Mouse (Mus musculus) urinary bladder, adult 18-20 months (tissue): ENCODE measurements around the gene Slamf9.

Experiments used
- DNase-seq, 2 experiments: peaks; one replicate each; pipeline ENCODE4 v3.0.0; 2022; ENCODE audit warnings: low spot score in 2 of 2, mixed read lengths in 2 of 2

Gene Slamf9

DNA sequence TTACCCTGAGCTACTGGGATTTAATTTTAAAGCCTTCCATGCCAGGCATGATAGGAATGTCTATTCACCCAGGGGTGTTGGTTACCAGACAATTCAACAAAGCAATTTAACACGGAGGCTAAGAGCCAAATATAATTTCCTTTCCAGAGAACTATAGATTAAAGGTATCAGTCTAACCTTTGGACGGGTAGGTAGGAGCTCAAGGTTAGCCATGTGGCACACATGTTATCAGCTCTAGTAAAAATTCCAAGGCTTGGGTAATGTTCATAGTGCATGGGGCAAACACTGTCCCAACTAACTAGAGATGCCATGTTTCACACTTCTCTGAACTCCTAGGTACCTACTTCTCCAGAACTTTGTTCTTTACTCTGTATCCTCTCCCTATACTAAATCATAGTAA lies 13.6 kb upstream of the Slamf9 start:
- no peak for DNase-seq

DNA sequence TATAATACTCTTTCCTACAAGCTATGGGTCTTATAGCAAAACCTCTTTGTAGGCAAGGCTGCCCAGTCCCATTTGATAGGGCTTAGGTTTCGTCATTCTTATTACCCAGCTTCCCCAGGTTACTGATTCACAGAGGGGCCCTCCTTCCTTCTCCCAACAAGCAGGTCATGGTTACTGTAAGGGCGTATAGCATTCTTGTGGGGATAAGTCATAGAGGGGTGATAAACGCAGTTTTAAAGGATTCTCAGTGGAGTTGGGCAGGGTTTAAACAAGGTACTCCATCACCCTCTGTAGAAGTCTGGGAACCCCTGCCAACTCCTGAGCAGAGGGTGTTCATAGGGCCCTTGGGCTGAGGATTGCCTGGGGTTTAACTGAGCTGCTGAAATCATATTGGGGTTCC lies 12.6 kb upstream of the Slamf9 start:
- no peak for DNase-seq

DNA sequence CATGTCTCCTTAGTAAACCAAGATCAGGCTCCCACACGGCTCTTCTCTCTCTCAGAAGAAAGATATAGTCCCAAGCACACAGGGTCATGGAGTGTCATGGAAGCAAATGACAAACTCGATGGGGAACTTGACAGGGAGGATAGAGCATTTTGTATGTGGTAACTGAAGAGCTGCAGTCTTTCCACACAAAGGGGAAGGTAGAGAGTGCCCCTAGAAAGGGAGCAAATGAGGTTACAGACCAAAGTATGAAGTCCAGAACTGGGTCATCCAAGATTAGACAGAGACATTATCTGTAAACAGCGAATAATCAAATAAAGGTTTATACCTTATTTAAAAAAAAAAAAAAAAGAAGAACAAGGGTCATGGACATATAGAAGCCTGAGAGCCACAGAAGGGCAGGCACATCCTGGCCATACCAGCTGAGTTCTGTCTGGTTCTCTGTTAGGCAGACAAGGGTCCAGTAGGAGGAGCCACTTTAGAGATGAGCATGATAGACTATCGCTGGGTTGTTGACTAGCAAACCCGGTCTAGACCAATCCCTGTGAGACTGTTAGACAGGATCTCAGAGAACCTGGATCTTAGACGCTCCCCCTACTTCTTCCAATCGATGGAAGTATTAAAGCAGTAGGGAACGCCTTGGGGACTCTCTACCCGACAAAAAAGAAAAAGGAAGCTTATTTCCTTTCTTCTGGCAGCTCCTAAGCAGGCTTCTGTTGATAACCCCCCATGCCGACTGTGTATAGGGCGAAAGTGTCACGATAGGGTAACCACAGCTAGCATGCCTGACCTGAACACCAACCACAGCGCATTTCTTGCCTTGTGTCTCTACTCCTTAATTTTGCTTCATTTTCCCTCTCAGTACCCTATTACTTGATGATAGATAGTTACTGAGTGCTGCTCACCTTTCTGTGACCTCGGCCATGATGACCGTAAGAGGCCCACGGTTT lies 11.5 kb upstream of the Slamf9 start:
- no peak for DNase-seq

DNA sequence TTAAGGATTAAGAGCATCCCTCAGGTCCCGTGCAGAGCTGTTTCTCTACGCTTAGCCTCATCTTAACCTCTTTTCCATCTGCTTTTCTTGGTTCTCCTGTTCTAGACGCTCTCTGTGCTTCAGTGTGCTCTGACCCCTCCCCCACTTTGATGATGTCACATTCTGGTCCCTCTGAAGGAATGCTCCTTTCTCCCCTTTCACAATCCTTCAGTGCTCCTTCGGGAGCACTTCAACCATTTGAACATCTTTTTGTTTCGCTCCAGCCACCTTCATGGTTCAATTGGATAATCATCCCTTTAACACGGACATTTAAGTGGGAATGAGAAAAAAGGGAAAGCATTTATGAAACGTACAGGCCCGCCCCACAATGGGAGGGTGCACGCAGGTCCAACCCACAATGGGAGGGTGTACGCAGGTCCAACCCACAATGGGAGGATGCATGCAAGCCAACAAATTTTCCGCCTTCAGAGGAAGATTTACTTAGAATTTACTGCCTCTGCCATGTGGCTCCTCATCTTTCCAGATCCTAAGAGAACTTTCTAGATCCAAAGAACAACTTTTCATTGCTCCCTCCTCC lies 6.8 kb upstream of the Slamf9 start:
- no peak for DNase-seq

DNA sequence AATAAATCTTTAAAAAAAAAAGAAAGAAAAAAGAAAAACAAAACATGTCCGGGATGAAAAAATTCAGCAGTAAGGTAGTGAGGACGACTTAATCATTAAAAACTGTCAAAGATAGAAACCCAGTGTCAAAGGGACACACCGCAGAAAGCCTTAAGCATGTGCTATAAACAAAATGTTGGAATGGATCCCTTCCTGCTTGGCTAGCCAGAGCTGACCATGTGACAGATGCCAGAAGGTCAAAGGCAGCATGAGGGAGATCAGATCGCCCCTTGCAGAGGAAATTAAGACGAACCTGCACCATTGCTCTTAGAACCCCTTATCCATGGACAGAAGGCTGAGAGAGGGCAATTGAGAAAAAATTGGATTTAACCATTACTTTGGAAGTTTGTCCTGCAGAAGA lies 5.8 kb upstream of the Slamf9 start:
- no peak for DNase-seq

DNA sequence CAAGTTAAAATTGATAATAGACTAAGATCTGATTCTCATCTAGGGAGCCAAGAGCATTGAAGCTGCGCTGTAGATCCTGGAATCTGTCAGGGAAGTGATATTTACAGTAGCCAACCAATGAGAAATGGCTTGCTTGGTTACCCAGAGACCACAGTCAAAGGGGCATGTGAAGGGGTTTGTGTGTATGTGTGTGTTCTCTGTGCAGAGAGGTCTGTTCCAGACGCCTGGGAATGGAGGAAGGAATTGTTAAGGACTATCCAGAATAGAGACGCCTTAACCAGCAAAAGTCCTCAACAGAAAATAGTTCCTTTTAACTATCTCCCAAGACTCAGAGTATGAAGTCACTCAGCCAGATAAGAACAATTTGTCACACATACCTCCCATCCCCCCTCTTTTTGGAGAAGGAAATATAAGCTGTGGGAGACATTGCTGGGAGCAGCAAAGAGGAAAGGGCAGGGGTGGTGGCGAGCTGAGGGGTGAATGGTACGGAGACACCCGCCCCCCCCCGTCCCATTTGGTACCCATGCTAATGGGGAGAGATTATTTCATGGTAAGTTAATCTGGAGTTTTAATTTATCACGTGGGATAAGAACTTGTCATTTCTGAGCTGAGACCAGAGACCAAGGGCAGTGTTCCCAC lies 5.2 kb upstream of the Slamf9 start:
- DNase-seq, result no peak

DNA sequence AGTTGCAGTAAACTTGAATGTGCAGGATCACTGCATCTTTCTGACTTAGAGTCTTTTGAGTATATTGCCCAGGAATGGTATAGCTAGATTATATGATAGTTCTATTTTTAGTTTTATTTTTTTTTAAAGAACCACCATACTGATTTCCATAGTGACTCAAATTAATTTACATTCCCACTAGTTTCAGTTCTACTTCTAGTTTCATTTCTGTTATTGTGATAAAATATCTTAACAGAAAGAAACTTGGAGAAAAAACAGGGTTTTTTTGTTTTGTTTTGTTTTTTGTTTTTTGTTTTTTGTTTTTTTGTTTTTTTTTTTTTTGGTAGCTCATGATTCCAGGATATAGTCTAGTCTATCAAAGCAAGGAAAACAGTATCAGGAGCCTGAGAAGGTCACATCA lies 2.2 kb upstream of the Slamf9 start:
- DNase-seq, result no peak

DNA sequence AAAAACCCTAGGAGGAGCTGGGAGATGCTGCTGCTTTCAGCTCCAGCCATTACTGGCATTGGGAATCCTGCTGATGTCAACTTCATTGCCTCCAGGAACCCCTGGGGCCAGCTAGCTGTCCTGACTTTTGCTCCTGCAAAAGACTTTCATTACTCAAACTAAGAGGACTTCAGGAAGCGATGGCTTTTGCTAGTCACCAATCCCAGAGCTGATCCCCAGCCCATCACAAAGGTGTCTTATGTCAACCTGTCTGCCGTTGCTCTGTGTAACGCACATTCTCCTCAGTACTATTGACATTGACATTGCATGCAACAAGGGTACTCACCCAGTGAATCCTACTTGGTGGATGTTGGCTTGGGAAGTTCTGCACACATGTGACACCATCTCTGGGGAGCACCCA lies 962 bp upstream of the Slamf9 start:
- no peak for DNase-seq

DNA sequence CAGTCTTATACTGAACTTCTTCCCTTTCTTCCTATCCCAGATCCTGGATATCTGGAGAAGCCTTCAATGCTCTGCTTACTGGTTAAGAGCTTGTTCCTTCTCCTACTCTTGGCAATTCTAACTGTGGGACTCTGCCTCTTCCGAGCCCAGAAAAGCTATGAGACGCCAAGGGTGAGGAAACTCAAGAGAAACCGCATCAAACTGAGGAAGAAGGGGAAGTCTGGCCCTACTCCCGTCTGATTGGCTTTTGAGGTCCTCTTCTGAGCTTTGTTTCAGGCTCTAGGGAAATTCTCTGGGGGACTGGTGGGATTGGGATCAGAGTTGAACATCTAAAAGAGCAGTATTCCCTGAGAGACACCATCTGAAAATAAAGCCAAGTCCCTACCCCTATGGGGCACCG lies 2.9 kb downstream of the Slamf9 start:
- DNase-seq, result no peak

DNA sequence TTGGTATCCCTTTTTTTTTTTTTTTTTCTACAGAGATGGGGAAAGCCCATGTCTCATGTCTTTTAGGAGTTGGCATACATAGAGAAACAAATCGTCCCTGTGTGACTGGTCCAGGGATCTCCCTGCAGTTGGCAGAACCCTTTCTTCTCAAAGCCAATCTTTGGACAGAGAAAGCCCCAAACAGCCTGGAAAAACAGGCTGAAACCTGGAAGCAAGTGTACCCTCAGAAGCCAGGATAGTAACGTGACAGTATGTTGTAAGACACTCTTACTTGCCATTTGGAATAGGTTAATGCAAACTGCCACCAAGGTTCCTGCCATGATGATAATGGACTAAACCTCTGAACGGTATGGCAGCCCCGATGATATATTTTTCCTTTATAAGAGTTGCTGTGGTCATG lies 5.2 kb downstream of the Slamf9 start:
- no peak for DNase-seq

DNA sequence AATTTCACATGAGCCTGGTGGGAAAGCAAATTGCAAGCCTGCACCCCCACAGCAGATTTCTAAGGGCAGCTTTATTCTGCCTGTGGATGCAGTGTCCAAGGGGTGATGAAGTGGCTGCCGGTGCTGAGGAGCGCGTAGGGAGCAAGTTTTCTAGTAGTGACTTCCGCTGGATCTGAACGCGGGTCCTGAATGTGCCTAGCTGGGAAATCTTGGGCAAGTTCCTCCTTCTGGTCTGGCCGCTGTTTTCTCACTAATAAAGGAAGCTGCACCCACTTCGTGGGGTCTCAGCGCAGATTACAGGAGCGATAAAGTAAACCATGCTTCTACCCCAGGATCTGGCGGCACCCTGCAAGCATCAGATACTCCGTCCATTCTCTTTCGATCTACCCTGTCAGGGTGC lies 6.0 kb downstream of the Slamf9 start:
- DNase-seq, result no peak

DNA sequence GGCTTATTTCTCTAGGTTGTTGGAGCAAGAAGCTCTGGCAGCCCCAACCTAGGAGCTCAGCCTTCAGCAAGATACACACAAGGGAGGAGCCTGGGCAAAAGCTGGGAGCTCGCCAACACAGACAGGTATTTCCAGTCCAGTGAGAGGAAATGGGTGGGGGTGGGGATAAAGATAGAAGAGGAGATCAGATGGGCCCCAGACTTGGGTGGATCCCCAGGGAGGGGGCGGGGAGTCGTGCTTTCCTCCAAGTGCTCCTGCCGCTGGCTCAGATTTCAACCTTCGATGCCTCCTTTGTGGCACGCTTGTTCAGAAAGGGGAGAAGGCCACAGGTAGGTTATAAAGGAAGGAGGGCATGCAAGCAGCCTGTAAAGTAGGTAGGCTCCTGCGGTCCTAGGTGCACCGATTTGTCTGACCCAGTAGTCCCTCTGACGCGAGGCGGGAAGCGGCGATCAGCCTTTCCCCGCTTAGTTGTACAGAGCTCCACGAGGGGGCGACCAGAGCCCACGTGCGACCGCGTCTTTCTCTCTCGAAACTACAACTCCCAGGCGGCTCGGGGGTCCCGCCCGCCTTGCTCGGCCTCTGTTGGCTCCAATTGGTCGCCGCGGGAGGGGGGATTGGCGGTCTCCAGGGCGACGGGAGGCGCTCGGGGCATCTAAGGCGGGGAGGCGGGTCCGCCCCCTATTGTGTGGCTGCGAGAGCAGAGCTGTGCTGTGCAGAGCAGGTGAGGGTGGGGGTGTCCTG lies 6.6 kb downstream of the Slamf9 start, which contains the start of gene Igsf9:
TSS of gene Igsf9 (plus strand) at position 249 of the 741 bp plus-strand sequence.
- DNase-seq, result peak; percentile 80 to 86

DNA sequence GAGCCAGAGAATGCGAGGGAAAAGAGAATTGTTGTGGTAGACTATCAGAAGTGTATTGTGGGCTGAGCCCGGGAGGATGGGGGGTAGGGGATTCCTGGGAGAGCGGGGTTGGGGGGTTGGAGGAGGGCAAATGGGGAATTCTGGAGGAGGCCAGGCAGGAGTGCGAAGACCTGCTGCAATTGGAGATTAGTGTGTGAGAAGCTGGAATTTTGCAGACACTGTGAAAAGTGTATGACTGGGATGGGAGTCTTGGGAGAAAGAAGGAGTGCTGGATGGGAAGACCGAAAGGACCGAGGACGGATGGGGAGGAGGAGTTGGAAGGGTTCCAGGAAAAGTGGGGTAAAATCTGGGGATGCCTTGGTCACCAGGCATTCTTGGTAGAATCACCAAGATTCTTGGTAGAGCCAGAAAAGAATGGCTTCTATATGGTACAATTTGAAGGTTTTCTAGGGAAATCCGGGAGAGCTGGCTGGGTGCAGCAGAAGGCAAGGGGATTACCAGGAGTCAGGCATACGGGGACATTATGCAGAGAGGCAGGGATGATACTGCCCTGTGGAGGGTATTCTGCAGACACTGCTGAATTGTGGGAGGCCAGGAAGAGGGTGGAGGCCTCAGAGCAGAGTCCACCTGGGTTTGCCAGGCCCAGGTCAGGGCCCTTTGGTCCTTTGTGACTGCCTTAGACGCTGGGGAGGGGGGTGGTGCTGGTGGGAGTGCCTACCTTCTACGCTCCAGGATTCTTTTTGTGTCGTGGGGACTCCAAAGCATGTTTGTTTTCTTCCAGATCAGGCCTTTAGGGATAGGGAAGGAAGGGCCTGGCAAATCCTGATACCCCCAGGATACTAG lies 7.6 kb downstream of the Slamf9 start:
- DNase-seq, result no peak

DNA sequence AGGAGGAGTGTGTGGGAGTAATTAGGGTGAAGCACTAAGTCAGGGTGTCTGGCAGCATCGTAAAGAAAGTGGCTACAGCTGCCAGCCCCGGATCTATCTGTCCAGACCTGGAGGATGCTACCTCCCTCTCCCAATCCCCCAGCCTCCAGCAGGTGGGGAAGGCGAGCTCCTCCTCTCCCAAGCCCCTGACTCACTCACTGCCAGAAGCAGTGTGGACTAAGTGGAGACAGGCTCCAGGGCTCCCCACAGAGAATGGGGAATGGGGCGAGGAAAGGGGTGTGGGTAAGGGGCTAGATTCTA lies 8.2 kb downstream of the Slamf9 start:
- no peak for DNase-seq

DNA sequence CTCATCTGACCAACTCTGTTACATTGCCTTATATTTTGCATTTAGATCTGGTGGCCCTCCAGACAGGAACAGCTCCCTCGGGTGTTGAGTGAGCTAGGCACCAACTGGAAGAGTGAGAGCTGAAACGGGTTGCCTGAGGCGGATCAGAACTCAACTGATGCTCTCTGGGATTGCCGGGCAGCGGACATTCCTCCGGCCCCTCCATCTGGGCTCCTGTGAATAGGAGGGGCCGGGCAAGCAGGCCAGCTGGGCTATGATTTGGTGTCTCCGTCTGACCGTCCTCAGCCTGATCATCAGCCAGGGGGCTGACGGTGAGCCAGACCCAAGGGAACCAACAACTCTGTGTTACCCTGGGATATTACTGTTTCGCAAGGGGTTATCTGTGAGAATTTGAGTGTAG lies 9.1 kb downstream of the Slamf9 start:
- DNase-seq, result no peak

DNA sequence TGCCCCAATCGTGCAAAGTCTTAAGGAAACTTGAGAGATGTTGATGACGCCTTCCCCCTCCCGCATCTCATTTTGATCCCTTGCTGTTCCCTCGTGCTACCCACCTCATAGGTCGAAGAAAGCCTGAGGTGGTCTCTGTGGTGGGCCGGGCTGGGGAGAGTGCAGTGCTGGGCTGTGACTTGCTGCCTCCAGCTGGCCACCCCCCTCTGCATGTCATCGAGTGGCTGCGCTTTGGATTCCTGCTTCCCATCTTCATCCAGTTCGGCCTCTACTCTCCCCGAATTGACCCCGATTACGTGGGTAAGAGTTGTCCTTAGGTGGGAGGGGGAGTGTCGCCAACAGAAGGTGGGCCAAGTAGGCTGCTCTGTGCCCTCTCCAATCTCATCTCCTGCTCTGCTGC lies 9.5 kb downstream of the Slamf9 start:
- DNase-seq, result no peak

DNA sequence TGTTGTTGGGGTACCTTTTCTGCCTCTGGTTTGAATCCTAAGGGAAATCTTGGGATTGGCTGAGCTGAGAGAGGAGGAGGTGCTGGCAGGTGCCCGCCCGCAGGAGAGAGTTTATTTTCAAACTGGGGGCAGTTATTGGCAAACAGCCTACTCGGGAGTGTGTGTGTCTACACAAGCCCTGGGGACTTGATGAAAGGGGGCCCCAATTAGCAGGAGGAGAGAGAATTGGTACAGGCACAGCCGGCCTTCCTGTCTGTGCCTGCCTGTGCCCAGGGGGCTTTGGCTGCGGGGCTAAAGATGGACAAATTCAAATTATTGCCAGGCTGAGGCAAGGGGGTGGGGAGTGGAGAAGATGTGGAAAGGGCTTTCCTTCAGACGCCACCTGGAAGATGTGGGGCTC lies 10.7 kb downstream of the Slamf9 start:
- DNase-seq, result no peak

DNA sequence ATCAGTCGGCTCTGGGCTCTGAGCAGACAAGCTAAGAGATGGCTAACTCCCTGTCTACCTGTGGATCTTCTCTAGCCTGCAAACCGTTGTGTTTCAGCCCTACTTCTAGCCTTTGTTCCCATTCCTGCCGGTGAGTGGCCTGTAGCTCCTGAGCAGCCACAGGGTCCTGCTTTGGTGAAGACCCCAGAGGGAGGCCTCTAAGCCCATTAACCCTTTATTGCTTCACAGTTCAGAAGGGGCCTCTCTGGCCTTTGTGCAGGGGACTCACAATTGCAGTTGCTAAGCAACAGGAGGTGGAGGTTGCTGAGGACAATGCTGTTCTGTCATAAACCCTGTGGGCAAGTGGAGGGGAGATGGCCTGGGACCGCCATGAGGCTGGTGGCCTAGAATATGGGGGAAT lies 11.1 kb downstream of the Slamf9 start:
- no peak for DNase-seq

DNA sequence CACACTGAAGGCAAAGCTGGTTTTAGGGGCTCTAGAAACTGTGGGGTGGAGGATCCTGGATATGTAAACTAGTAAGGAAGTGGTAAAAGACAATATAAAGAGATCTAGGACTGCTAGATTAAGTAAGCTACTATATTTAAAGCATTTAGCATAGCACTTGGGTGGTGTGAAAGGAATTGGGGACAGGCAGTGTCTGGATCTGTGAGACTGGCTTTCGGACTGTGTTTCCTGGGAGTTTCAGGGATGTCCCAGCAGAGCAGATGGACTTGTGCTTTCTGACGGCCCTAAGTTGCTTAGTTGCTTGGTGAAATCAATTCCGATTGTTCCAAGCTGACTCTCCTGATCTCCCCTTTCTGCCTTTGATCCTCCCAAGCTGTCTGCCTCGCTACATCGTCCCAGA lies 11.5 kb downstream of the Slamf9 start:
- DNase-seq, result no peak

DNA sequence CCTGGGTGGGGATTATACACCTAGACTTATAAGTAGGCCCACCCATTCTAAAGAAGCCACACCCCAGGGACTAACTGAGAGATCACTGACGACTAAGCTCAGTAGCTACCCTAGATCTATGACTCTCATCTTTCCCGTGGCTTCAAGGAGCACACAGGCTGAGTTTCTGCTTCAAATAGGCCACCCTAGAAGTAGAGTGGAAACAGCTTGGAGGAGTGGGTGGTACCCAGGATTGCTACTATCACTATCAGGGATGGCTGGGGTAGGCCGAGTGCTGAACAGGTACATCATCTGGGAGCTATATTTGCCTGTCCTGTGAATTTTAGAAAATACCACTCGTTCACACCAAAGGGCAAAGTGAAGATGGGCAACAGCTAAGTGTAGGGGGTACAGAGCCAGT lies 12.7 kb downstream of the Slamf9 start:
- DNase-seq, result no peak

DNA sequence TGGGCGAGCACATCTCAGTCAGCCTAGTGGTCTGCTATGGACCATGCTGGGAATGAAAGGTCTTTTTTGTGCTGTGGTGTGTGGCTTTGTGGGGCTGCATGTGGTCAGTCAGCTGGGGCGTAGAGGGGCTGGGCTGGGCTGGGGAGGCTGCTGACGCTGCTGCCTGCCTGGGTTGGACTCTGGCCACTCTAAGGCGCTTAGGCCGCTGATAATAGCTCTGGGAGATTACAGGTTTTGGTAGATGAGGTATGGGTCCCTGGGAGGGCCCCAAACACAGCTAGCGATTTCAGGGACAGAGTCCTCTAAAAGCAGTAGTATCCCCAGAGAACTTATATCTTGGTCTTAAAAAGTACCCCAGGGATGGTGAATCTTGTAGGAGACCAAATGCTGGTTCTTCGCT lies 13.7 kb downstream of the Slamf9 start:
- no peak for DNase-seq
